Mouse (Mus musculus) ES-Bruce4 (cell line): ENCODE measurements around the gene Stil.

Experiments
- CTCF ChIP-seq: IDR thresholded peaks from one replicate; pipeline ENCODE4 v1.8.1; 2011; ENCODE audit warnings: low read depth, low read length
- POLR2A ChIP-seq: IDR thresholded peaks from one replicate; pipeline ENCODE4 v1.8.1; 2011; ENCODE audit warnings: low read length; ENCODE audit not compliant: insufficient read depth

GRCm38 (mm10) chr4:115086257-115086656, 86.3 kb downstream of the Stil start:
- TF ChIP-seq CTCF = no peak
- TF ChIP-seq POLR2A = no peak
